Mouse (Mus musculus) kidney, embryonic 15.5 days (tissue): ENCODE results near the gene Magoh. TPM values are rescaled to one million over a fixed set of nuclear protein-coding genes. Genes with fewer than 3 reads are reported as not detected.
A peak's percentile ranks its signal among the peaks of the same experiment; 100 is the strongest.

Experiments
- ATAC-seq: fragments of 200-750 bp; cut with Nextera tagmentation; replicated peaks from 2 replicates; pipeline ENCODE4 v1.8.0; 2017; ENCODE audit warnings: moderate TSS enrichment; ENCODE audit not compliant: low FRiP score
- H3K27ac ChIP-seq: fragments of 300-500 bp; sonication (generic); 2 replicates; pipeline ENCODE4 v1.5.1; 2015; ENCODE audit warnings: mild to moderate bottlenecking, inconsistent platforms
- H3K27me3 ChIP-seq: fragments of 300-500 bp; sonication (generic); 2 replicates; pipeline ENCODE4 v1.6.1; 2015; ENCODE audit warnings: inconsistent platforms
- H3K36me3 ChIP-seq: fragments of 300-500 bp; sonication (generic); 2 replicates; pipeline ENCODE4 v1.6.1; 2015; ENCODE audit warnings: inconsistent platforms
- H3K4me1 ChIP-seq: fragments of 300-500 bp; sonication (generic); 2 replicates; pipeline ENCODE4 v1.6.1; 2015; ENCODE audit warnings: inconsistent platforms
- H3K4me2 ChIP-seq: fragments of 300-500 bp; sonication (generic); 2 replicates; pipeline ENCODE4 v1.6.1; 2015; ENCODE audit warnings: moderate library complexity, mild to moderate bottlenecking, inconsistent platforms
- H3K4me3 ChIP-seq: fragments of 300-500 bp; sonication (generic); replicated peaks from 2 replicates; pipeline ENCODE4 v1.5.1; 2015; ENCODE audit warnings: mild to moderate bottlenecking, inconsistent platforms
- H3K9ac ChIP-seq: fragments of 300-500 bp; sonication (generic); 2 replicates; pipeline ENCODE4 v1.6.1; 2015; ENCODE audit warnings: mild to moderate bottlenecking, inconsistent platforms
- H3K9me3 ChIP-seq: fragments of 300-500 bp; sonication (generic); replicated peaks from 2 replicates; pipeline ENCODE4 v1.6.1; 2016; ENCODE audit warnings: inconsistent platforms
- WGBS: fragments of 180-500 bp; shearing (Covaris S2); methylation state at CpG from one replicate; pipeline ENCODE4 v1.1.7; 2015; ENCODE audit warnings: mixed read lengths; 5-methylcytosine and 5-hydroxymethylcytosine counted together
- polyA plus RNA-seq: library from polyadenylated mRNA; unstranded; fragments of >200 nt; fragmentation: Nextera tagmentation; extraction: Ambion mirVana; gene quantifications from 2 replicates; pipeline ENCODE4 v1.2.1, GENCODE M21; 2015

The Magoh gene
- polyA plus RNA-seq, 1 experiment from 2014 or later = 199 TPM

- peaks cover 5% of the 10 kb centered on the region; the same call in 1 of the 2 replicates for H3K4me1 ChIP-seq
- H3K27ac ChIP-seq = no peak overlapping the region
- H3K4me3 ChIP-seq = no peak overlapping the region
- no peak overlapping the region for H3K9ac ChIP-seq
- no peaks in the 10 kb centered on the region for H3K9me3 ChIP-seq
- ATAC-seq = no peak
- peaks cover 26% of the 10 kb centered on the region for H3K27me3 ChIP-seq
- 77% methylated on average over 5 of the region's 5 CpGs for WGBS
- H3K36me3 ChIP-seq = no peaks in the 10 kb centered on the region
- H3K4me2 ChIP-seq = no peak overlapping the region
Observed at GRCm38 (mm10) chr4:107848546-107848945, 31.0 kb upstream of the Magoh start.

- Histone ChIP-seq H3K4me1 (peaks cover 5% of the 10 kb centered on the region; the same call in 1 of the 2 replicates), H3K27ac (no peak overlapping the region), H3K9ac (no peak overlapping the region), H3K36me3 (no peaks in the 10 kb centered on the region), H3K4me2 (no peak overlapping the region), H3K9me3 (no peaks in the 10 kb centered on the region), H3K4me3 (no peak overlapping the region), H3K27me3 (peaks cover 26% of the 10 kb centered on the region)
- WGBS = 42% methylated on average over 9 of the region's 9 CpGs
- ATAC-seq = no peak
Observed at GRCm38 (mm10) chr4:107849621-107850020, 29.9 kb upstream of the Magoh start.

GRCm38 (mm10) chr4:107850091-107850490, 29.5 kb upstream of the Magoh start:
- WGBS = 86% methylated on average over 8 of the region's 8 CpGs
- no peak overlapping the region for H3K4me2 ChIP-seq
- H3K4me3 ChIP-seq = no peak overlapping the region
- H3K4me1 ChIP-seq = peaks cover 5% of the 10 kb centered on the region; the same call in 1 of the 2 replicates
- ATAC-seq = no peak
- no peak overlapping the region for H3K9ac ChIP-seq
- H3K36me3 ChIP-seq = no peaks in the 10 kb centered on the region
- no peak overlapping the region for H3K27ac ChIP-seq
- peaks cover 26% of the 10 kb centered on the region for H3K27me3 ChIP-seq
- no peaks in the 10 kb centered on the region for H3K9me3 ChIP-seq

- Histone ChIP-seq H3K4me3 (no peak overlapping the region), H3K27me3 (no peaks in the 10 kb centered on the region), H3K9me3 (no peaks in the 10 kb centered on the region), H3K9ac (no peak overlapping the region), H3K4me2 (no peak overlapping the region), H3K27ac (no peak overlapping the region), H3K36me3 (no peaks in the 10 kb centered on the region), H3K4me1 (no peaks in the 10 kb centered on the region)
- WGBS = 91% methylated on average over 8 of the region's 8 CpGs
- ATAC-seq = no peak
Observed at GRCm38 (mm10) chr4:107853333-107853732, 26.2 kb upstream of the Magoh start.

GRCm38 (mm10) chr4:107853836-107854235, 25.7 kb upstream of the Magoh start:
- Histone ChIP-seq H3K36me3 (no peaks in the 10 kb centered on the region), H3K4me3 (no peak overlapping the region), H3K4me2 (no peak overlapping the region), H3K9ac (no peak overlapping the region), H3K4me1 (no peaks in the 10 kb centered on the region), H3K27me3 (no peaks in the 10 kb centered on the region), H3K9me3 (no peaks in the 10 kb centered on the region), H3K27ac (no peak overlapping the region)
- 90% methylated on average over 7 of the region's 7 CpGs for WGBS
- ATAC-seq = no peak

GRCm38 (mm10) chr4:107856958-107857686, 22.4 kb upstream of the Magoh start:
- H3K27me3 ChIP-seq = no peaks in the 10 kb centered on the region
- H3K27ac ChIP-seq = no peak overlapping the region
- no peaks in the 10 kb centered on the region for H3K36me3 ChIP-seq
- no peaks in the 10 kb centered on the region for H3K4me1 ChIP-seq
- no peak overlapping the region for H3K4me2 ChIP-seq
- WGBS = 78% methylated on average over 11 of the region's 11 CpGs
- H3K4me3 ChIP-seq = no peak overlapping the region
- ATAC-seq = no peak
- no peak overlapping the region for H3K9ac ChIP-seq
- no peaks in the 10 kb centered on the region for H3K9me3 ChIP-seq

- H3K27me3 ChIP-seq = no peaks in the 10 kb centered on the region
- H3K27ac ChIP-seq = no peak overlapping the region
- no peaks in the 10 kb centered on the region for H3K9me3 ChIP-seq
- ATAC-seq = no peak
- H3K4me2 ChIP-seq = no peak overlapping the region
- H3K9ac ChIP-seq = no peak overlapping the region
- H3K4me1 ChIP-seq = no peaks in the 10 kb centered on the region
- no peak overlapping the region for H3K4me3 ChIP-seq
- no peaks in the 10 kb centered on the region for H3K36me3 ChIP-seq
- WGBS = 91% methylated on average over 7 of the region's 7 CpGs
Observed at GRCm38 (mm10) chr4:107858995-107859394, 20.6 kb upstream of the Magoh start.

GRCm38 (mm10) chr4:107864866-107865265, 14.7 kb upstream of the Magoh start:
- Histone ChIP-seq H3K9me3 (no peaks in the 10 kb centered on the region), H3K36me3 (no peaks in the 10 kb centered on the region), H3K9ac (no peak overlapping the region), H3K4me2 (no peak overlapping the region), H3K4me1 (no peaks in the 10 kb centered on the region), H3K27ac (no peak overlapping the region), H3K4me3 (no peak overlapping the region), H3K27me3 (no peaks in the 10 kb centered on the region)
- no peak for ATAC-seq
- 82% methylated on average over 4 of the region's 4 CpGs for WGBS

GRCm38 (mm10) chr4:107881631-107882030, 2.1 kb downstream of the Magoh start:
- 92% methylated on average over 1 of the region's 1 CpGs for WGBS
- H3K27me3 ChIP-seq = no peaks in the 10 kb centered on the region
- no peak overlapping the region for H3K4me2 ChIP-seq
- no peaks in the 10 kb centered on the region for H3K9me3 ChIP-seq
- H3K9ac ChIP-seq = no peak overlapping the region
- H3K36me3 ChIP-seq = peaks cover 53% of the 10 kb centered on the region
- H3K4me3 ChIP-seq = no peak overlapping the region
- H3K4me1 ChIP-seq = peaks cover 16% of the 10 kb centered on the region
- no peak overlapping the region for H3K27ac ChIP-seq
- no peak for ATAC-seq

- H3K27ac ChIP-seq = no peak overlapping the region
- H3K4me2 ChIP-seq = no peak overlapping the region
- no peak overlapping the region for H3K9ac ChIP-seq
- H3K27me3 ChIP-seq = no peaks in the 10 kb centered on the region
- WGBS = 84% methylated on average over 7 of the region's 7 CpGs
- no peak for ATAC-seq
- no peak overlapping the region for H3K4me3 ChIP-seq
- H3K4me1 ChIP-seq = peaks cover 16% of the 10 kb centered on the region
- H3K9me3 ChIP-seq = no peaks in the 10 kb centered on the region
- peaks cover 64% of the 10 kb centered on the region for H3K36me3 ChIP-seq
Observed at GRCm38 (mm10) chr4:107886371-107886770, 6.8 kb downstream of the Magoh start.

- H3K9me3 ChIP-seq = no peaks in the 10 kb centered on the region
- peak overlapping the region; percentile 69 for H3K4me3 ChIP-seq
- peaks cover 62% of the 10 kb centered on the region for H3K36me3 ChIP-seq
- H3K4me1 ChIP-seq = peaks cover 16% of the 10 kb centered on the region
- H3K27ac ChIP-seq = peak overlapping the region; percentile 96
- H3K27me3 ChIP-seq = no peaks in the 10 kb centered on the region
- WGBS = under 1% methylated on average over 12 of the region's 12 CpGs
- peak overlapping the region; percentile 88 for H3K4me2 ChIP-seq
- peak overlapping the region; percentile 68 for H3K9ac ChIP-seq
- ATAC-seq = peak; percentile 34
Observed at GRCm38 (mm10) chr4:107889385-107889730, 9.8 kb downstream of the Magoh start.

- H3K27ac ChIP-seq = peak within 1 kb of the TSS; percentile 96
- H3K9me3 ChIP-seq = no peaks in the 10 kb centered on the region
- no peaks in the 10 kb centered on the region for H3K27me3 ChIP-seq
- H3K9ac ChIP-seq = peak within 1 kb of the TSS; percentile 68
- H3K4me3 ChIP-seq = peak within 1 kb of the TSS; percentile 69
- peaks cover 16% of the 10 kb centered on the region for H3K4me1 ChIP-seq
- peak; percentile 94 for ATAC-seq
- peak within 1 kb of the TSS; percentile 88 for H3K4me2 ChIP-seq
- H3K36me3 ChIP-seq = peaks cover 62% of the 10 kb centered on the region
- under 1% methylated on average over 48 of the region's 48 CpGs for WGBS
Observed at GRCm38 (mm10) chr4:107889731-107890432, 10.3 kb downstream of the Magoh start, which contains the start of gene 0610037L13Rik. TSS of gene 0610037L13Rik (plus strand) at chr4:107889813.
